Mouse (Mus musculus) liver, embryonic 15.5 days (tissue): ENCODE measurements around the gene Nudcd3. TPM values are rescaled to one million over a fixed set of nuclear protein-coding genes. Genes with fewer than 3 reads are reported as not detected.

Experiments
- ATAC-seq: fragments of 200-750 bp; cut with Nextera tagmentation; 2 replicates; pipeline ENCODE4 v1.8.0; 2017; ENCODE audit warnings: moderate number of reproducible peaks, mild to moderate bottlenecking, moderate library complexity; ENCODE audit not compliant: insufficient read depth
- H3K27ac ChIP-seq: fragments of 300-500 bp; sonication (generic); replicated peaks from 2 replicates; pipeline ENCODE4 v1.5.1; 2015; ENCODE audit warnings: mild to moderate bottlenecking, inconsistent platforms
- H3K27me3 ChIP-seq: fragments of 300-500 bp; sonication (generic); 2 replicates; pipeline ENCODE4 v1.6.1; 2015; ENCODE audit warnings: mild to moderate bottlenecking, inconsistent platforms
- H3K36me3 ChIP-seq: fragments of 300-500 bp; sonication (generic); replicated peaks from 2 replicates; pipeline ENCODE4 v1.6.1; 2015; ENCODE audit warnings: moderate library complexity, mild to moderate bottlenecking, inconsistent platforms
- H3K4me1 ChIP-seq: fragments of 300-500 bp; sonication (generic); replicated peaks from 2 replicates; pipeline ENCODE4 v1.6.1; 2015; ENCODE audit warnings: inconsistent platforms
- H3K4me2 ChIP-seq: fragments of 300-500 bp; sonication (generic); 2 replicates; pipeline ENCODE4 v1.6.1; 2015; ENCODE audit warnings: moderate library complexity, mild to moderate bottlenecking, inconsistent platforms
- H3K4me3 ChIP-seq: fragments of 300-500 bp; sonication (generic); replicated peaks from 2 replicates; pipeline ENCODE4 v1.5.1; 2015; ENCODE audit warnings: mild to moderate bottlenecking, inconsistent platforms
- H3K9ac ChIP-seq: fragments of 300-500 bp; sonication (generic); 2 replicates; pipeline ENCODE4 v1.6.1; 2015; ENCODE audit warnings: moderate library complexity, mild to moderate bottlenecking, inconsistent platforms
- H3K9me3 ChIP-seq: fragments of 300-500 bp; sonication (generic); replicated peaks from 2 replicates; pipeline ENCODE4 v1.6.1; 2016; ENCODE audit warnings: inconsistent platforms
- WGBS: fragments of 180-500 bp; shearing (Covaris S2); methylation state at CpG from one replicate; pipeline ENCODE4 v1.1.7; 2015; ENCODE audit warnings: mixed read lengths; ENCODE audit not compliant: insufficient replicate concordance; 5-methylcytosine and 5-hydroxymethylcytosine counted together
- polyA plus RNA-seq: library from polyadenylated mRNA; unstranded; fragments of >200 nt; fragmentation: Nextera tagmentation; extraction: Ambion mirVana; gene quantifications from 2 replicates; pipeline ENCODE4 v1.2.1, GENCODE M21; 2015

Nudcd3 gene
- polyA plus RNA-seq, 1 experiment from 2014 or later = 12.3 TPM

- no peaks in the 10 kb centered on the region for H3K9me3 ChIP-seq
- H3K27me3 ChIP-seq = peaks cover 46% of the 10 kb centered on the region
- H3K4me3 ChIP-seq = no peak overlapping the region
- H3K4me2 ChIP-seq = no peak overlapping the region
- ATAC-seq = no peak
- WGBS = 53% methylated on average over 5 of the region's 5 CpGs
- H3K4me1 ChIP-seq = peaks cover 5% of the 10 kb centered on the region; the same call in 1 of the 2 replicates
- H3K27ac ChIP-seq = no peak overlapping the region
- H3K36me3 ChIP-seq = no peaks in the 10 kb centered on the region
- H3K9ac ChIP-seq = no peak overlapping the region
Observed at GRCm38 (mm10) chr11:6061891-6062290, 138.3 kb downstream of the Nudcd3 start.

- Histone ChIP-seq H3K4me1 (no peaks in the 10 kb centered on the region), H3K4me2 (no peak overlapping the region), H3K9me3 (no peaks in the 10 kb centered on the region), H3K27me3 (peaks cover 19% of the 10 kb centered on the region), H3K4me3 (no peak overlapping the region), H3K9ac (no peak overlapping the region), H3K36me3 (no peaks in the 10 kb centered on the region), H3K27ac (no peak overlapping the region)
- 67% methylated on average over 10 of the region's 10 CpGs for WGBS
- ATAC-seq = no peak
Observed at GRCm38 (mm10) chr11:6059162-6059561, 141.1 kb downstream of the Nudcd3 start.

Other genes starting within 250 kb of the Nudcd3 start
- gene Ykt6, start 244.7 kb downstream of the Nudcd3 start, polyA plus RNA-seq = 18.8 and 19.7 TPM in 2 replicates
- gene Camk2b, start 134.1 kb downstream of the Nudcd3 start, polyA plus RNA-seq = 1.1 and 1.3 TPM in 2 replicates
- gene A730071L15Rik, start 386 bp downstream of the Nudcd3 start, polyA plus RNA-seq = 0.14 TPM in 1 of 2 replicates, not detected in the other
- 0.06 and 0.13 TPM in 2 replicates for gene Npc1l1, start 29.7 kb upstream of the Nudcd3 start, polyA plus RNA-seq
- gene Ddx56, start 67.4 kb upstream of the Nudcd3 start, polyA plus RNA-seq = 44.0 and 44.1 TPM in 2 replicates
- gene Tmed4, start 74.5 kb upstream of the Nudcd3 start, polyA plus RNA-seq = 39.8 and 41.4 TPM in 2 replicates
- gene Ogdh, start 91.2 kb upstream of the Nudcd3 start, polyA plus RNA-seq = 89.7 and 97.6 TPM in 2 replicates
- 3.5 and 4.3 TPM in 2 replicates for gene Zmiz2, start 188.7 kb upstream of the Nudcd3 start, polyA plus RNA-seq
- gene Ppia, start 215.0 kb upstream of the Nudcd3 start, polyA plus RNA-seq = 2,223 and 2,518 TPM in 2 replicates
- gene H2afv, start 244.0 kb upstream of the Nudcd3 start, polyA plus RNA-seq = 109 and 118 TPM in 2 replicates